Mouse (Mus musculus) embryonic facial prominence, embryonic 11.5 days (tissue): ENCODE data around the gene D10Wsu102e. TPM values are rescaled to one million over a fixed set of nuclear protein-coding genes. Genes with fewer than 3 reads are reported as not detected.
A peak's percentile ranks its signal among the peaks of the same experiment; 100 is the strongest.
"Not testable (repeated sequence)": the region's sequence is repeated elsewhere in the genome, so short reads cannot be mapped to it uniquely, and the experiment has no call there.

Experiments
- ATAC-seq: fragments of 200-750 bp; cut with Nextera tagmentation; replicated peaks from 2 replicates; pipeline ENCODE4 v1.8.0; 2017; ENCODE audit warnings: low read depth; ENCODE audit not compliant: insufficient number of reproducible peaks, low FRiP score, low TSS enrichment
- DNase-seq: peaks from one replicate; pipeline ENCODE4 v3.0.0-alpha.2; 2015; ENCODE audit warnings: low spot score
- H3K27ac ChIP-seq: fragments of 300-500 bp; sonication (generic); replicated peaks from 2 replicates; pipeline ENCODE4 v1.5.1; 2014; ENCODE audit warnings: mild to moderate bottlenecking, low read depth, low read length, control low read depth
- H3K27me3 ChIP-seq: fragments of 300-500 bp; sonication (generic); 2 replicates; pipeline ENCODE4 v1.6.1; 2014; ENCODE audit warnings: mild to moderate bottlenecking, low read length, moderate library complexity, mixed read lengths; ENCODE audit not compliant: control insufficient read depth, insufficient read depth
- H3K36me3 ChIP-seq: fragments of 300-500 bp; sonication (generic); replicated peaks from 2 replicates; pipeline ENCODE4 v1.6.1; 2014; ENCODE audit warnings: low read depth, mild to moderate bottlenecking, low read length, moderate library complexity, mixed read lengths; ENCODE audit not compliant: control insufficient read depth, insufficient read depth
- H3K4me1 ChIP-seq: fragments of 300-500 bp; sonication (generic); 2 replicates; pipeline ENCODE4 v1.6.1; 2014; ENCODE audit warnings: low read length, mixed read lengths; ENCODE audit not compliant: control insufficient read depth, insufficient read depth
- H3K4me2 ChIP-seq: fragments of 300-500 bp; sonication (generic); 2 replicates; pipeline ENCODE4 v1.6.1; 2014; ENCODE audit warnings: low read depth, mild to moderate bottlenecking, control low read depth, low read length, moderate library complexity
- H3K4me3 ChIP-seq: fragments of 300-500 bp; sonication (generic); 2 replicates; pipeline ENCODE4 v1.5.1; 2014; ENCODE audit warnings: low read depth, low read length, control low read depth
- H3K9ac ChIP-seq: fragments of 300-500 bp; sonication (generic); replicated peaks from 2 replicates; pipeline ENCODE4 v1.6.1; 2014; ENCODE audit warnings: mild to moderate bottlenecking, control low read depth, low read length
- H3K9me3 ChIP-seq: fragments of 300-500 bp; sonication (generic); replicated peaks from 2 replicates; pipeline ENCODE4 v1.6.1; 2016; ENCODE audit warnings: mild to moderate bottlenecking, low read length, inconsistent platforms, mixed read lengths; ENCODE audit not compliant: control insufficient read depth
- WGBS: fragments of 180-500 bp; shearing (Covaris S2); extraction: QIAGEN DNeasy Blood & Tissue Kit; methylation state at CpG from one replicate; pipeline ENCODE4 v1.1.7; 2014; 5-methylcytosine and 5-hydroxymethylcytosine counted together
- polyA plus RNA-seq: library from polyadenylated mRNA; unstranded; fragments of >200 nt; fragmentation: Nextera tagmentation; extraction: Ambion mirVana; gene quantifications from 2 replicates; pipeline ENCODE4 v1.2.1, GENCODE M21; 2014

Gene D10Wsu102e
- polyA plus RNA-seq, 1 experiment from 2014 or later, result 1.00 TPM

GRCm38 (mm10) chr10:83351779-83352178 lies 8.2 kb upstream of the D10Wsu102e start:
- H3K4me3 ChIP-seq, H3K27ac ChIP-seq, ATAC-seq, H3K4me2 ChIP-seq, H3K9me3 ChIP-seq, H3K36me3 ChIP-seq, H3K9ac ChIP-seq, H3K4me1 ChIP-seq, H3K27me3 ChIP-seq, DNase-seq: not testable (repeated sequence)
- 77% methylated on average over 3 of the region's 4 CpGs for WGBS

- Histone ChIP-seq H3K36me3 (no peaks in the 10 kb centered on the region), H3K4me2 (no peak overlapping the region), H3K4me3 (no peak overlapping the region), H3K4me1 (no peaks in the 10 kb centered on the region), H3K9me3 (no peaks in the 10 kb centered on the region), H3K27ac (no peak overlapping the region), H3K9ac (no peak overlapping the region), H3K27me3 (no peaks in the 10 kb centered on the region)
- no peak for ATAC-seq
- 49% methylated on average over 14 of the region's 14 CpGs for whole genome bisulfite sequencing
- no peak for DNase-seq
These were observed 6.2 kb upstream of the D10Wsu102e start for GRCm38 (mm10) chr10:83353680-83354332.

DNA sequence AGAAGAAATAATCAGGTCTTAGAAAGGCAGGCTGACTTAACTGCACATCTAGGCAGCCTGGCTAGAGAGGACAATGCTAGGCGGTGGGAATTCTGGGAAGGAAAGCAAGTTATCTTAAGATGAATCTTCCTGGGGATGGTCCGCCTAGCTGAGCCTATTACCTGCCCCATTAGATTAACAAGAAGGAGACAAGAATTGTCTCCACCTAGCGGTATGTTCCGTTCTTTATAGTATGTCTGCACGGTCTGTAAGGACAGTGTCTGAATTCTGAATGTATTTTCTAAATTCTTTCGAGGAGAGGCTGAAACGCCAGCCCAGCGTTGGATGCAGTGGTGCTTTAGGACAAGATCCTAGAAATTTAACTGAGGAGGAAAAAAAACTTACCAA lies 5.7 kb upstream of the D10Wsu102e start:
- no peak overlapping the region for H3K9ac ChIP-seq
- no peak overlapping the region for H3K27ac ChIP-seq
- DNase-seq (peak; percentile 39), ATAC-seq (no peak)
- H3K4me1 ChIP-seq, result no peaks in the 10 kb centered on the region
- H3K36me3 ChIP-seq, result no peaks in the 10 kb centered on the region
- whole genome bisulfite sequencing, result 70% methylated on average over 8 of the region's 8 CpGs
- H3K4me2 ChIP-seq, result no peak overlapping the region
- no peaks in the 10 kb centered on the region for H3K9me3 ChIP-seq
- no peaks in the 10 kb centered on the region for H3K27me3 ChIP-seq
- H3K4me3 ChIP-seq, result no peak overlapping the region

- H3K4me1 ChIP-seq, result no peaks in the 10 kb centered on the region
- WGBS, result 80% methylated on average over 12 of the region's 12 CpGs
These were observed 3.6 kb upstream of the D10Wsu102e start for GRCm38 (mm10) chr10:83356416-83356815.

DNA sequence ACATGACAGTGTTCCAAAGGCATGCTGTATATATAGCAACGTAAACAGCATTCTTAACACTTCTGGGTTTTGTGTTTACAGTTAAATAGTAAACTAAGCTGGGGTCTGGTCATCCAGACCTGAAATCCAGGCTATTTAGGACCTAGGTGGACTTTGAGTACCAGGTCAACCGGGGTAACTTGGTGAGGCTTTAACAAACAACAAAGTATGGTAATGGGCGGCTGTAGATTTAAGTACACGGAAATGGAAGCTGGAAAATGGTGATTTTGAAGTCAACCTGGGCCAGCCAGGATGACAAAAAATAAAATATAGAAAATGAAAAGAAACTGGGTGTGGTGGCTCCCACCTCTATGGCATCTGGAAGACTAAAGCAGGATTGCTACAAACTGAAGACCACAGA lies 570 bp upstream of the D10Wsu102e start:
- Histone ChIP-seq H3K9ac (no peak overlapping the region), H3K27ac (no peak overlapping the region)
- no peak for ATAC-seq

More at GRCm38 (mm10) chr10:83356416-83356815, 3.6 kb upstream of the D10Wsu102e start:
- Histone ChIP-seq H3K9me3 (no peaks in the 10 kb centered on the region), H3K4me2 (no peak overlapping the region), H3K36me3 (no peaks in the 10 kb centered on the region), H3K4me3 (no peak overlapping the region), H3K27ac (no peak overlapping the region), H3K9ac (no peak overlapping the region), H3K27me3 (no peaks in the 10 kb centered on the region)
- DNase-seq, result no peak
- no peak for ATAC-seq

GRCm38 (mm10) chr10:83360356-83360755 lies 335 bp downstream of the D10Wsu102e start:
- H3K4me1 ChIP-seq, result no peaks in the 10 kb centered on the region
- under 1% methylated on average over 40 of the region's 40 CpGs for WGBS

More for the DNA sequence above, 570 bp upstream of the D10Wsu102e start:
- Histone ChIP-seq H3K4me3 (peak overlapping the region; percentile 82; the same call in 1 of the 2 replicates), H3K4me1 (no peaks in the 10 kb centered on the region), H3K36me3 (no peaks in the 10 kb centered on the region; the same call in 1 of the 2 replicates), H3K9me3 (no peaks in the 10 kb centered on the region), H3K4me2 (peak overlapping the region; percentile 38), H3K27me3 (no peaks in the 10 kb centered on the region)
- WGBS, result 89% methylated on average over 4 of the region's 4 CpGs
- no peak for DNase-seq

DNA sequence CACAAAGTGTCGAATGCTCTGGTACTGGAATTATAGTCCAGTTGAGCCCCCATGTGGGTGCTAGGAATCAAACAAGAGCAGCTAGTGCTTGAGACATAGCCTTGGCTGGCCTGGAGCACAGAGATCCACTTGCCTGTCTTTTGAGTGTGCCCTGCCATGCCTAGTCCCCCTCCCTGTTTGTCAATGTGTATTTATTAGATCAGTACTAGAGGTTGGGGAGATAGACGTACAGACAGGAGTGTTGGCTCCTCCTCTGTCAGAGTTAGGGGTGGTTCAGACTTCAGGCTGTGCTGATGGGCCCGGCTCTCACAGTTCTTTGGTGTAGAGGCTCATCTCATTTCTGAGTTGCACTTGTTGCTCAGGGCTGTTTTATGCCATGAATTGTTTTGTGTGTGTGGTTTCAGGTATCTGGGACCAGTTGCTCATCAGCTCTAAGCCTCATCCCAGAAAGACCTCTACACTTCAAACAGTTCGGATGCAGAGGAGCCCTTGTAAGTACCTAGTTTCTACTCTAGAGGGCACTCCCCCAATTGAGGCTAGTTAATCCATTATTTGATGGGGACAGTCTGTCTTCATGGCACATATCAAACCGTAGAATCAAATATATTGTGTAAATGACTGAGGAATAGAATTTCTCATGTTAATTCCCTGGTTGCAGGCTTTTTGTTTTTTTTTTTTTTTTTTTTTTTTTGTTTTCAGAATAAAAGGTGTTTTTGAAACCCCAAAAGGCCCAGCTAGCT lies 1.8 kb downstream of the D10Wsu102e start:
- Histone ChIP-seq H3K36me3 (no peaks in the 10 kb centered on the region; the same call in none of the 2 replicates), H3K4me3 (no peak overlapping the region; the same call in 1 of the 2 replicates), H3K4me1 (no peaks in the 10 kb centered on the region), H3K9me3 (no peaks in the 10 kb centered on the region), H3K4me2 (peak overlapping the region; percentile 56; the same call in 1 of the 2 replicates), H3K27me3 (no peaks in the 10 kb centered on the region), H3K9ac (no peak overlapping the region), H3K27ac (no peak overlapping the region)
- ATAC-seq (no peak), DNase-seq (peak; percentile 65)
- 61% methylated on average over 5 of the region's 5 CpGs for WGBS

More at GRCm38 (mm10) chr10:83360356-83360755, 335 bp downstream of the D10Wsu102e start:
- H3K9ac ChIP-seq, result peak overlapping the region; percentile 73
- no peaks in the 10 kb centered on the region for H3K9me3 ChIP-seq
- ATAC-seq, result peak; percentile 50; the same call in 1 of the 2 replicates
- peak overlapping the region; percentile 56 for H3K4me2 ChIP-seq
- H3K27me3 ChIP-seq, result no peaks in the 10 kb centered on the region
- no peaks in the 10 kb centered on the region; the same call in 1 of the 2 replicates for H3K36me3 ChIP-seq
- no peak for DNase-seq
- H3K27ac ChIP-seq, result peak overlapping the region; percentile 57; the same call in 1 of the 2 replicates
- H3K4me3 ChIP-seq, result peak overlapping the region; percentile 82

- no peak for ATAC-seq
- WGBS, result 94% methylated on average over 8 of the region's 8 CpGs
- Histone ChIP-seq H3K9me3 (no peaks in the 10 kb centered on the region), H3K4me2 (no peak overlapping the region), H3K27ac (no peak overlapping the region), H3K4me1 (no peaks in the 10 kb centered on the region), H3K36me3 (no peaks in the 10 kb centered on the region; the same call in none of the 2 replicates), H3K4me3 (no peak overlapping the region), H3K27me3 (no peaks in the 10 kb centered on the region), H3K9ac (no peak overlapping the region)
- DNase-seq, result no peak
These were observed 3.4 kb downstream of the D10Wsu102e start for GRCm38 (mm10) chr10:83363451-83363850.
